Mouse (Mus musculus) bone marrow macrophage, adult 2 months (primary cell): ENCODE measurements at regions not wholly inside any gene's neighbourhood (a gene's known extent, or its start where the extent isn't known, plus 50 kb on each side); places are given as distances from the start of the nearest gene placed in this dataset.

Experiments used
- CTCF ChIP-seq: IDR thresholded peaks from 2 replicates; pipeline ENCODE4 v1.5.1; 2012; ENCODE audit warnings: low read depth, mild to moderate bottlenecking, low read length, moderate library complexity
- POLR2A ChIP-seq: IDR thresholded peaks from 2 replicates; pipeline ENCODE4 v1.6.1; 2012; ENCODE audit warnings: mild to moderate bottlenecking, low read depth, low read length, borderline replicate concordance

DNA sequence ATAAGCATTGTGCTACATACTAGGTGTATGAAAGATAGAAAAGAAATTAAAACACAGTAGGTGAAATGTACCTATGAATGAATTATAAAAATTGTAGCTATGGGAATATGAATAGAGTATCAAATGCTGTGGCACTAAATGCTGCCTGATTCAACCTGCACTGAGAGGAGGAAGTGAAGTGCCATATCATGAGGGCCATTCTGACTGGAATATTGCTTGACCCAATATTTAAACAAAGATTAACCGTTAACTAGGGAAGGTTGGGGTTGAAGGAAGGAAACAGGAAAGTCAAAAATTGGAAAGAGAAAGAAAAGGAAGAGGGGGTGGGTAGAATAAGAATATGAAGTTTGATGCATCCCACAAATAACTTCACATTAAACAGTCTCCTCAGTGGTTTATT lies 103.8 kb downstream of the Ccdc71l start:
- TF ChIP-seq CTCF (no peak), POLR2A (no peak)
